Mouse (Mus musculus) stomach, embryonic 14.5 days (tissue): Measurements from ENCODE around the gene Tmem204. TPM values are rescaled to one million over a fixed set of nuclear protein-coding genes. Genes with fewer than 3 reads are reported as not detected.

Experiments
- ATAC-seq: fragments of 200-750 bp; cut with Nextera tagmentation; 2 replicates; pipeline ENCODE4 v1.8.0; 2017; ENCODE audit warnings: low read depth, moderate TSS enrichment; ENCODE audit not compliant: insufficient number of reproducible peaks, insufficient read depth, low FRiP score
- H3K27ac ChIP-seq: fragments of 300-500 bp; sonication (generic); 2 replicates; pipeline ENCODE4 v1.5.1; 2014; ENCODE audit warnings: mild to moderate bottlenecking, low read length, moderate library complexity, mixed read lengths
- H3K27me3 ChIP-seq: fragments of 300-500 bp; sonication (generic); 2 replicates; pipeline ENCODE4 v1.6.1; 2014; ENCODE audit warnings: low read length, control low read depth, mixed read lengths; ENCODE audit not compliant: control insufficient read depth, insufficient read depth
- H3K36me3 ChIP-seq: fragments of 300-500 bp; sonication (generic); 2 replicates; pipeline ENCODE4 v1.6.1; 2014; ENCODE audit warnings: mild to moderate bottlenecking, control low read depth, low read length, moderate library complexity, mixed read lengths; ENCODE audit not compliant: control insufficient read depth, insufficient read depth
- H3K4me1 ChIP-seq: fragments of 300-500 bp; sonication (generic); 2 replicates; pipeline ENCODE4 v1.6.1; 2014; ENCODE audit warnings: low read length, control low read depth, mixed read lengths; ENCODE audit not compliant: control insufficient read depth, insufficient read depth
- H3K4me2 ChIP-seq: fragments of 300-500 bp; sonication (generic); replicated peaks from 2 replicates; pipeline ENCODE4 v1.6.1; 2014; ENCODE audit warnings: low read depth, low read length, control low read depth
- H3K4me3 ChIP-seq: fragments of 300-500 bp; sonication (generic); 2 replicates; pipeline ENCODE4 v1.5.1; 2014; ENCODE audit warnings: low read depth, low read length, control low read depth
- H3K9ac ChIP-seq: fragments of 300-500 bp; sonication (generic); replicated peaks from 2 replicates; pipeline ENCODE4 v1.6.1; 2014; ENCODE audit warnings: low read depth, mild to moderate bottlenecking, control low read depth, low read length, moderate library complexity, mixed read lengths
- H3K9me3 ChIP-seq: fragments of 300-500 bp; sonication (generic); 2 replicates; pipeline ENCODE4 v1.6.1; 2016; ENCODE audit warnings: low read depth, low read length, control low read depth; ENCODE audit not compliant: control insufficient read depth
- WGBS: fragments of 180-500 bp; shearing (Covaris S2); extraction: QIAGEN DNeasy Blood & Tissue Kit; methylation state at CpG from one replicate; pipeline ENCODE4 v1.1.7; 2014; 5-methylcytosine and 5-hydroxymethylcytosine counted together
- polyA plus RNA-seq: library from polyadenylated mRNA; unstranded; fragments of >200 nt; fragmentation: Nextera tagmentation; extraction: Ambion mirVana; gene quantifications from 2 replicates; pipeline ENCODE4 v1.2.1, GENCODE M21; 2014

The Tmem204 gene
- polyA plus RNA-seq, 1 experiment from 2014 or later: 21.6 TPM

- H3K4me1 ChIP-seq: no peaks in the 10 kb centered on the region
- no peaks in the 10 kb centered on the region for H3K27me3 ChIP-seq
- H3K27ac ChIP-seq: no peak overlapping the region
- H3K4me2 ChIP-seq: no peak overlapping the region
- 59% methylated on average over 4 of the region's 4 CpGs for WGBS
- H3K36me3 ChIP-seq: peaks cover 19% of the 10 kb centered on the region; the same call in 1 of the 2 replicates
- no peaks in the 10 kb centered on the region for H3K9me3 ChIP-seq
- ATAC-seq: no peak
- H3K9ac ChIP-seq: no peak overlapping the region
- no peak overlapping the region for H3K4me3 ChIP-seq
Observed at GRCm38 (mm10) chr17:25036183-25036582, 47.2 kb downstream of the Tmem204 start.

- Histone ChIP-seq H3K4me2 (peak overlapping the region; percentile 73), H3K9me3 (no peaks in the 10 kb centered on the region), H3K9ac (peak overlapping the region; percentile 65), H3K27me3 (no peaks in the 10 kb centered on the region), H3K27ac (peak overlapping the region; percentile 80), H3K4me1 (peaks cover 9% of the 10 kb centered on the region; the same call in 1 of the 2 replicates), H3K36me3 (peaks cover 11% of the 10 kb centered on the region; the same call in 1 of the 2 replicates), H3K4me3 (peak overlapping the region; percentile 97)
- WGBS: under 1% methylated on average over 55 of the region's 55 CpGs
- peak; percentile 80 for ATAC-seq
Observed at GRCm38 (mm10) chr17:25016292-25017132, 66.9 kb downstream of the Tmem204 start.

DNA sequence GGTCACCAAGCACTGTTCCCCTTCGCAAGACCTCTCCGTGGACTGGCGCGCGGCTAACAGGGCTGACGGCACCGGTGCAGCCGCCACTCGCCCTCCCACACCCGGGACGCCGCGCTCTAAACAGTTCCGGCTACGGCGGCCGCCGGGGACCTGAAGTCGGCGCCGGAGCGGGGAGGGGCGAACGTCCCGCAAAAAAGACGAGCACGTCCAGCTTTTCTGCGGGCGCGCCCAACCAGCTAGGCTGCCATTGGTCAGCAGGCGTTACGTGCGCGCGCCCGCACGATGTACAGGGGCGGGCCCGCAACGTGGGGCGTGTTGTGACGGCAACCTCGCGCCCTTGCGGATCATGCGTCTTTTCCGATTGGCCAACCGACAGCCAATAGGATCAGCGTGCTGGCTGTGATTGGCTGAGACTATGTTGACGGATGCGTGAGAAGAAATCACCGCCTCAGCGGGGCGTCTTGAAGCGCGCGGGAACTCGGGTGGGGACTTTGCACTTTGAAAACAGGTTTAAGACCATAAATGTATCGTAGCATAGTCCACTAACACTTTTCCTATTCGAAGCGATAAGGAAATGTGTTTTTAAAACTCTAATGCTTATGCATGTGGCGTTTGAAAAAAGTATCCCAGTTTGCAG lies 67.6 kb downstream of the Tmem204 start, which contains the start of the genes Cramp1l and Ift140:
Cramp1l (minus strand) TSS at position 134 of the 637 bp plus-strand sequence.
Ift140 (plus strand) TSS at position 431 of the 637 bp plus-strand sequence.
- Histone ChIP-seq H3K4me3 (peak within 1 kb of the TSS; percentile 97), H3K36me3 (peaks cover 17% of the 10 kb centered on the region; the same call in 1 of the 2 replicates), H3K4me2 (peak within 1 kb of the TSS; percentile 73), H3K9me3 (no peaks in the 10 kb centered on the region), H3K9ac (peak within 1 kb of the TSS; percentile 96), H3K4me1 (peaks cover 9% of the 10 kb centered on the region; the same call in 1 of the 2 replicates), H3K27me3 (no peaks in the 10 kb centered on the region), H3K27ac (peak within 1 kb of the TSS; percentile 81)
- under 1% methylated on average over 62 of the region's 62 CpGs for WGBS
- ATAC-seq: peak; percentile 97

DNA sequence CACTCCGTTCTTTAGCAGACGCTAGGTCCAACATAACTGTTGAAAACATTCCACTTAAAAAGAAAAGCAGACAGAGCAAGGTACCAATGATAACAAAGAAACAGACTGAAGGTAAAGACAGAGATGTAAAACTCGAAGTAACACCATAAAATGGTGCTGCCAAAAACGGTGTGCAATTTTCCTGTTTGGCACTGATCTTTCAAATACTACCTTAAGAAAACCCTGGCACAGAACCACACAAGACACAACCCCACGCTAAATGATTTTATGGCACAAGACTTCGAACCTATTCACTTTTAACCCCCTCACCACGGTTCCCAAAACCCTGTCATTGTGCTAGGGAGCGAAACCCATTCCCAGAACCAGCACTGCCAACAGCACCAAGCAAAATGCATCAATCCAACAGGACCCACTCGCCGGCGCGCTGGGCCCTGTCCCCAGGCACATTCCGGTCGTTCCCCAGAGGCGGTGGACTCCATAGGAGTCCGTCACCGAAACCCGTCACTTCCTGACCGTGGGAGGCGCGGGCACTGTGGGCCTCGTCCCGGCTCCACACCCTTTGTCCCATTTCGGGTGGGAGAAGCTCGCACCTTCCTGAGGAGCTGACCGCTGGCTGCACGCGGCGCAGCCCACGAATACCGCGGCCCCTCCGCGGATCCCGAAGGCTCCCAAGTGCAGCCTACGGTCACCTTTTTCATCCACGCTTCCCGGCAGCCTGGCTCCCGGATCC lies 68.4 kb downstream of the Tmem204 start:
- Histone ChIP-seq H3K9ac (peak overlapping the region; percentile 96), H3K27me3 (no peaks in the 10 kb centered on the region), H3K4me1 (peaks cover 9% of the 10 kb centered on the region; the same call in 1 of the 2 replicates), H3K27ac (peak overlapping the region; percentile 81), H3K4me3 (peak overlapping the region; percentile 97), H3K36me3 (peaks cover 24% of the 10 kb centered on the region; the same call in 1 of the 2 replicates), H3K9me3 (no peaks in the 10 kb centered on the region), H3K4me2 (peak overlapping the region; percentile 71)
- 2% methylated on average over 37 of the region's 39 CpGs for WGBS
- no peak; the same call in 1 of the 2 replicates for ATAC-seq

GRCm38 (mm10) chr17:25013606-25014501 lies 69.5 kb downstream of the Tmem204 start:
- Histone ChIP-seq H3K27me3 (no peaks in the 10 kb centered on the region), H3K27ac (peak overlapping the region; percentile 80), H3K9ac (peak overlapping the region; percentile 96), H3K4me2 (peak overlapping the region; percentile 71), H3K4me3 (peak overlapping the region; percentile 97), H3K4me1 (peaks cover 9% of the 10 kb centered on the region; the same call in 1 of the 2 replicates), H3K9me3 (no peaks in the 10 kb centered on the region), H3K36me3 (peaks cover 30% of the 10 kb centered on the region; the same call in 1 of the 2 replicates)
- ATAC-seq: no peak
- under 1% methylated on average over 71 of the region's 81 CpGs for WGBS

Other genes starting within 250 kb of the Tmem204 start
- gene Hagh, start 243.4 kb downstream of the Tmem204 start, polyA plus RNA-seq: 31.7 and 35.2 TPM in 2 replicates
- gene Fahd1, start 233.2 kb downstream of the Tmem204 start, polyA plus RNA-seq: 21.6 and 26.0 TPM in 2 replicates
- gene Igfals, start 217.6 kb downstream of the Tmem204 start, polyA plus RNA-seq: 1.1 and 1.5 TPM in 2 replicates
- 48.1 and 49.0 TPM in 2 replicates for gene Nubp2, start 197.2 kb downstream of the Tmem204 start, polyA plus RNA-seq
- gene Spsb3, start 196.9 kb downstream of the Tmem204 start, polyA plus RNA-seq: 32.9 and 36.4 TPM in 2 replicates
- 18.9 and 27.8 TPM in 2 replicates for gene Eme2, start 188.5 kb downstream of the Tmem204 start, polyA plus RNA-seq
- gene Mrps34, start 188.5 kb downstream of the Tmem204 start, polyA plus RNA-seq: 84.7 and 85.6 TPM in 2 replicates
- gene Nme3, start 187.1 kb downstream of the Tmem204 start, polyA plus RNA-seq: 72.7 and 76.7 TPM in 2 replicates
- gene Mapk8ip3, start 146.6 kb downstream of the Tmem204 start, polyA plus RNA-seq: 40.9 and 42.9 TPM in 2 replicates
- 139 and 150 TPM in 2 replicates for gene Jpt2, start 122.9 kb downstream of the Tmem204 start, polyA plus RNA-seq
- 9.7 and 11.7 TPM in 2 replicates for gene Cramp1l, start 67.8 kb downstream of the Tmem204 start, polyA plus RNA-seq
- 17.1 and 18.7 TPM in 2 replicates for gene Ift140, start 67.5 kb downstream of the Tmem204 start, polyA plus RNA-seq
- gene Telo2, start 32.4 kb upstream of the Tmem204 start, polyA plus RNA-seq: 38.2 and 40.5 TPM in 2 replicates
- gene Ptx4, start 37.2 kb upstream of the Tmem204 start, polyA plus RNA-seq: 0.16 and 0.28 TPM in 2 replicates
- gene Clcn7, start 49.8 kb upstream of the Tmem204 start, polyA plus RNA-seq: 19.7 and 20.4 TPM in 2 replicates
- 0.41 and 0.43 TPM in 2 replicates for gene Ccdc154, start 78.9 kb upstream of the Tmem204 start, polyA plus RNA-seq
- gene Gm38655, start 91.9 kb upstream of the Tmem204 start, polyA plus RNA-seq: 3.3 and 4.2 TPM in 2 replicates
- gene BC003965, start 101.0 kb upstream of the Tmem204 start, polyA plus RNA-seq: 31.5 and 32.4 TPM in 2 replicates
- gene Unkl, start 104.8 kb upstream of the Tmem204 start, polyA plus RNA-seq: 5.7 and 6.8 TPM in 2 replicates
- 44.3 and 44.4 TPM in 2 replicates for gene Gnptg, start 156.5 kb upstream of the Tmem204 start, polyA plus RNA-seq
- gene Tsr3, start 156.6 kb upstream of the Tmem204 start, polyA plus RNA-seq: 41.1 and 42.4 TPM in 2 replicates
- gene Baiap3, start 172.8 kb upstream of the Tmem204 start, polyA plus RNA-seq: 2.3 and 3.9 TPM in 2 replicates
- gene Ube2i, start 191.0 kb upstream of the Tmem204 start, polyA plus RNA-seq: 592 and 600 TPM in 2 replicates
- 0.33 and 0.35 TPM in 2 replicates for gene Prss34, start 214.8 kb upstream of the Tmem204 start, polyA plus RNA-seq
- not detected in 2 replicates for gene Prss28, start 225.1 kb upstream of the Tmem204 start, polyA plus RNA-seq
- not detected in 2 replicates for gene Prss29, start 235.1 kb upstream of the Tmem204 start, polyA plus RNA-seq